Mouse (Mus musculus) small intestine, adult 2 months (tissue): ENCODE results near the gene Ano1.

ENCODE experiments used
- CTCF ChIP-seq: fragments of 200-500 bp; IDR thresholded peaks from 2 replicates; pipeline ENCODE4 v1.5.1; 2012; ENCODE audit warnings: low read depth, mild to moderate bottlenecking, control low read depth, inconsistent platforms, low read length, moderate library complexity, mixed read lengths; ENCODE audit not compliant: insufficient replicate concordance, insufficient read length; ENCODE audit errors: extremely low read depth
- POLR2A ChIP-seq: fragments of 200-500 bp; IDR thresholded peaks from 2 replicates; pipeline ENCODE4 v1.6.1; 2012; ENCODE audit warnings: low read depth, mild to moderate bottlenecking, control low read depth, inconsistent platforms, low read length, moderate library complexity

DNA sequence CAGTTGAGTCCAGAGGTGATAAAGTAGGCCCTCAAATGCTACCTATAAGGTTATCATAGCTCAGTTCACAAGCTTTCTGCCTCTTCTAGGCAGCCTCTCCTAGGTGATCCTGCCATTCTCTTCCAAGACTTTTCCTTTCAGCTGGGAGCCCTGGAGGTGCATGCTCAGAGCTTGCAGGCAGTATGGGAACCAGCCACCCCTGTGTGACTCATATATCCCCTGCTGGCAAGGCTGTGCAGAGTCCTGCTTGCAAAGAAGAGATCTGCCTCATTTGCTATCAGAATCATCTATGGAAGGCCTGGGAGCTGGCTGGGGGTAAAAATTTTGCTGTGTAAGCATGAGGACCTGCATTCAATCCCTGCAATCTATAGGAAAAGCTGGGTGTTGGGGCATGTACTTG, 119.5 kb downstream of the Ano1 start:
- TF ChIP-seq POLR2A: no peak
- TF ChIP-seq CTCF: no peak
